Mouse (Mus musculus) intestine, embryonic 16.5 days (tissue): Measurements from ENCODE around the gene Ints6. TPM values are rescaled to one million over a fixed set of nuclear protein-coding genes. Genes with fewer than 3 reads are reported as not detected.

ENCODE experiments used
- ATAC-seq: fragments of 200-750 bp; cut with Nextera tagmentation; 2 replicates; pipeline ENCODE4 v1.8.0; 2017; ENCODE audit warnings: moderate TSS enrichment, moderate library complexity
- H3K27ac ChIP-seq: fragments of 300-500 bp; sonication (generic); 2 replicates; pipeline ENCODE4 v1.5.1; 2014; ENCODE audit warnings: mild to moderate bottlenecking, low read length
- H3K27me3 ChIP-seq: fragments of 300-500 bp; sonication (generic); replicated peaks from 2 replicates; pipeline ENCODE4 v1.6.1; 2014; ENCODE audit warnings: low read length, control low read depth, mixed read lengths; ENCODE audit not compliant: control insufficient read depth, insufficient read depth
- H3K36me3 ChIP-seq: fragments of 300-500 bp; sonication (generic); 2 replicates; pipeline ENCODE4 v1.6.1; 2014; ENCODE audit warnings: low read length, control low read depth; ENCODE audit not compliant: control insufficient read depth, insufficient read depth
- H3K4me1 ChIP-seq: fragments of 300-500 bp; sonication (generic); 2 replicates; pipeline ENCODE4 v1.6.1; 2014; ENCODE audit warnings: low read length, control low read depth, mixed read lengths; ENCODE audit not compliant: control insufficient read depth, insufficient read depth
- H3K4me2 ChIP-seq: fragments of 300-500 bp; sonication (generic); 2 replicates; pipeline ENCODE4 v1.6.1; 2014; ENCODE audit warnings: low read depth, low read length, control low read depth
- H3K4me3 ChIP-seq: fragments of 300-500 bp; sonication (generic); 2 replicates; pipeline ENCODE4 v1.5.1; 2014; ENCODE audit warnings: mild to moderate bottlenecking, low read length
- H3K9ac ChIP-seq: fragments of 300-500 bp; sonication (generic); 2 replicates; pipeline ENCODE4 v1.6.1; 2014; ENCODE audit warnings: low read depth, low read length
- H3K9me3 ChIP-seq: fragments of 300-500 bp; sonication (generic); 2 replicates; pipeline ENCODE4 v1.6.1; 2016; ENCODE audit warnings: low read length, control low read depth; ENCODE audit not compliant: control insufficient read depth
- WGBS: fragments of 180-500 bp; shearing (Covaris S2); extraction: QIAGEN DNeasy Blood & Tissue Kit; methylation state at CpG from one replicate; pipeline ENCODE4 v1.1.7; 2014; 5-methylcytosine and 5-hydroxymethylcytosine counted together
- polyA plus RNA-seq: library from polyadenylated mRNA; unstranded; fragments of >200 nt; fragmentation: Nextera tagmentation; extraction: Ambion mirVana; gene quantifications from 2 replicates; pipeline ENCODE4 v1.2.1, GENCODE M21; 2015

The Ints6 gene
- polyA plus RNA-seq, 1 experiment from 2014 or later: 13.1 TPM

- Histone ChIP-seq H3K36me3 (no peaks in the 10 kb centered on the region), H3K27ac (no peak overlapping the region), H3K4me2 (no peak overlapping the region), H3K4me3 (no peak overlapping the region), H3K9ac (no peak overlapping the region), H3K27me3 (no peaks in the 10 kb centered on the region), H3K9me3 (no peaks in the 10 kb centered on the region), H3K4me1 (no peaks in the 10 kb centered on the region)
- ATAC-seq: no peak
- WGBS: 79% methylated on average over 9 of the region's 9 CpGs
Observed at GRCm38 (mm10) chr14:62780520-62781316, 19.7 kb upstream of the Ints6 start.

- Histone ChIP-seq H3K9ac (no peak overlapping the region), H3K27ac (no peak overlapping the region)
- WGBS: 95% methylated on average over 9 of the region's 9 CpGs
Observed at GRCm38 (mm10) chr14:62778095-62778494, 17.1 kb upstream of the Ints6 start.

GRCm38 (mm10) chr14:62775034-62775433 is 14.1 kb upstream of the Ints6 start:
- no peaks in the 10 kb centered on the region for H3K4me1 ChIP-seq
- H3K9ac ChIP-seq: no peak overlapping the region
- no peak overlapping the region for H3K4me2 ChIP-seq
- H3K4me3 ChIP-seq: no peak overlapping the region
- H3K36me3 ChIP-seq: no peaks in the 10 kb centered on the region
- ATAC-seq: peak; percentile 90
- no peak overlapping the region for H3K27ac ChIP-seq
- WGBS: 48% methylated on average over 3 of the region's 3 CpGs
- H3K27me3 ChIP-seq: no peaks in the 10 kb centered on the region
- no peaks in the 10 kb centered on the region for H3K9me3 ChIP-seq

More at GRCm38 (mm10) chr14:62778095-62778494, 17.1 kb upstream of the Ints6 start:
- H3K36me3 ChIP-seq: no peaks in the 10 kb centered on the region
- no peaks in the 10 kb centered on the region for H3K9me3 ChIP-seq
- no peak overlapping the region for H3K4me2 ChIP-seq
- no peak for ATAC-seq
- no peaks in the 10 kb centered on the region for H3K4me1 ChIP-seq
- H3K27me3 ChIP-seq: no peaks in the 10 kb centered on the region
- no peak overlapping the region for H3K4me3 ChIP-seq

GRCm38 (mm10) chr14:62774246-62774645 is 13.3 kb upstream of the Ints6 start:
- H3K36me3 ChIP-seq: no peaks in the 10 kb centered on the region
- 65% methylated on average over 3 of the region's 3 CpGs for WGBS
- H3K27ac ChIP-seq: no peak overlapping the region
- H3K27me3 ChIP-seq: no peaks in the 10 kb centered on the region
- H3K4me2 ChIP-seq: no peak overlapping the region
- peak; percentile 56; the same call in 1 of the 2 replicates for ATAC-seq
- H3K4me3 ChIP-seq: no peak overlapping the region
- no peaks in the 10 kb centered on the region for H3K9me3 ChIP-seq
- H3K9ac ChIP-seq: no peak overlapping the region
- no peaks in the 10 kb centered on the region for H3K4me1 ChIP-seq

GRCm38 (mm10) chr14:62773766-62774165 is 12.8 kb upstream of the Ints6 start:
- 77% methylated on average over 6 of the region's 6 CpGs for WGBS
- Histone ChIP-seq H3K27ac (no peak overlapping the region), H3K9me3 (no peaks in the 10 kb centered on the region), H3K4me2 (no peak overlapping the region), H3K4me1 (no peaks in the 10 kb centered on the region), H3K27me3 (no peaks in the 10 kb centered on the region), H3K9ac (no peak overlapping the region), H3K4me3 (no peak overlapping the region), H3K36me3 (no peaks in the 10 kb centered on the region)
- ATAC-seq: 0 out of 2 replicates have a peak, but pooled peaks have one; percentile 25

GRCm38 (mm10) chr14:62765398-62765797 is 4.4 kb upstream of the Ints6 start:
- no peak for ATAC-seq
- H3K4me3 ChIP-seq: no peak overlapping the region

GRCm38 (mm10) chr14:62764371-62764770 is 3.4 kb upstream of the Ints6 start:
- Histone ChIP-seq H3K27ac (no peak overlapping the region), H3K4me3 (no peak overlapping the region), H3K9me3 (no peaks in the 10 kb centered on the region), H3K4me2 (no peak overlapping the region), H3K9ac (no peak overlapping the region), H3K27me3 (no peaks in the 10 kb centered on the region), H3K36me3 (no peaks in the 10 kb centered on the region), H3K4me1 (peaks cover 4% of the 10 kb centered on the region)
- WGBS: 80% methylated on average over 5 of the region's 5 CpGs
- ATAC-seq: no peak

More at GRCm38 (mm10) chr14:62765398-62765797, 4.4 kb upstream of the Ints6 start:
- 71% methylated on average over 2 of the region's 2 CpGs for WGBS
- H3K4me2 ChIP-seq: no peak overlapping the region
- H3K9me3 ChIP-seq: no peaks in the 10 kb centered on the region
- H3K36me3 ChIP-seq: no peaks in the 10 kb centered on the region
- no peak overlapping the region for H3K9ac ChIP-seq
- H3K27me3 ChIP-seq: no peaks in the 10 kb centered on the region
- H3K27ac ChIP-seq: no peak overlapping the region
- peaks cover 3% of the 10 kb centered on the region for H3K4me1 ChIP-seq

GRCm38 (mm10) chr14:62761943-62762342 is 974 bp upstream of the Ints6 start:
- WGBS: 4% methylated on average over 11 of the region's 11 CpGs

GRCm38 (mm10) chr14:62760321-62761035 is 491 bp downstream of the Ints6 start:
- Histone ChIP-seq H3K4me2 (peak overlapping the region; percentile 69), H3K4me3 (peak overlapping the region; percentile 92), H3K27me3 (no peaks in the 10 kb centered on the region), H3K36me3 (no peaks in the 10 kb centered on the region), H3K9ac (peak overlapping the region; percentile 100), H3K27ac (peak overlapping the region; percentile 100), H3K4me1 (peaks cover 6% of the 10 kb centered on the region), H3K9me3 (no peaks in the 10 kb centered on the region)
- WGBS: under 1% methylated on average over 66 of the region's 68 CpGs
- peak; percentile 46 for ATAC-seq

More at GRCm38 (mm10) chr14:62761943-62762342, 974 bp upstream of the Ints6 start:
- Histone ChIP-seq H3K4me3 (peak overlapping the region; percentile 72), H3K36me3 (no peaks in the 10 kb centered on the region), H3K9me3 (no peaks in the 10 kb centered on the region), H3K27ac (peak overlapping the region; percentile 87), H3K4me2 (peak overlapping the region; percentile 73), H3K9ac (peak overlapping the region; percentile 89), H3K4me1 (peaks cover 6% of the 10 kb centered on the region), H3K27me3 (no peaks in the 10 kb centered on the region)
- no peak for ATAC-seq
